Mouse (Mus musculus) cerebellum, adult 9-10 months (tissue): ENCODE results near the gene Pigs.

Source experiments
- DNase-seq: peaks from one replicate; pipeline ENCODE4 v3.0.0; 2022

The Pigs gene

GRCm38 (mm10) chr11:78341702-78342101 lies 13.5 kb downstream of the Pigs start:
- no peak for DNase-seq

DNA sequence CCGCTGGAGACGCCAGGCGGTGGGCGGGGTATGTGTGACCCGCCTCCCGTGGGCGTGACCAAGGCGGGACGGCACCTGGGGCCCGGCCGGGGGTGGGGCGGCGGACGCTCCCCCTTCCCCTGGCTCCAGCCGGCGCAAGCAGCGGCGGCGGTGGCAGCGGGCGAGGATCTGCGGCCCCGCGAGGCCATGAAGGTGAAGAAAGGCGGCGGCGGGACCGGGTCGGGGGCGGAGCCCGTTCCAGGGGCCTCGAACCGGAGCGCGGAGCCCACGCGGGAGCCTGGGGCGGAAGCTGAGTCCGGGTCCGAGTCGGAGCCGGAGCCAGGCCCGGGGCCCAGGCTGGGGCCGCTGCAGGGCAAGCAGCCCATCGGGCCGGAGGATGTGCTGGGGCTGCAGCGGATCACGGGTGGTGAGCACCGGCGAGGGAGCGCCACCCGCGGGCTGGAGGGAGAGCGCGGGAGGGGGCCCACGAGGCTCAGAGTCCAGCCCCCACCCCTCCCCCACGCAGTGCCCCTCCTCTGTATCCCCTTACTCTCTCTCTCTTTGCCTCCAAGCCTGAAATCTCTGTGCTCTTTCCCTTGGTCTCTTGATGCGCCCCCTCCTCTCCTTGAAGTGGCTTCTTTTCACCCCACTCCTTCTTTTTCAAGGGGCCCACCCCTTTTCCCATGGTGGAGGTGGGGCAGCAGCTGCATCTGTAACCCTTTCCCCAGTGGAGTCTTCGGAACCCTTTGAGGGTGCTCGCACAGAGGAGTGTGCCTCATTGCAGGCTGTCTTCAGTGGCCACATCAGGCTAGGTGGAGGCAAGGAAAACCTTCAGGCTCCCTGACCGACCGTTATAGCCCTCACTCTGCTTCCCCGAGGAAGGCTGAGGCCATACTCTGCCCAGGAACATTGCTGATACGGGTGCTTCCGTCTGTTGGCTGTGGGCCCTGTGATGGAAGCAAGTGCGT lies 15.4 kb downstream of the Pigs start, which contains the start of gene Unc119:
TSS of gene Unc119 (plus strand) at position 102 of the 947 bp plus-strand sequence.
- peak; percentile 76 for DNase-seq

DNA sequence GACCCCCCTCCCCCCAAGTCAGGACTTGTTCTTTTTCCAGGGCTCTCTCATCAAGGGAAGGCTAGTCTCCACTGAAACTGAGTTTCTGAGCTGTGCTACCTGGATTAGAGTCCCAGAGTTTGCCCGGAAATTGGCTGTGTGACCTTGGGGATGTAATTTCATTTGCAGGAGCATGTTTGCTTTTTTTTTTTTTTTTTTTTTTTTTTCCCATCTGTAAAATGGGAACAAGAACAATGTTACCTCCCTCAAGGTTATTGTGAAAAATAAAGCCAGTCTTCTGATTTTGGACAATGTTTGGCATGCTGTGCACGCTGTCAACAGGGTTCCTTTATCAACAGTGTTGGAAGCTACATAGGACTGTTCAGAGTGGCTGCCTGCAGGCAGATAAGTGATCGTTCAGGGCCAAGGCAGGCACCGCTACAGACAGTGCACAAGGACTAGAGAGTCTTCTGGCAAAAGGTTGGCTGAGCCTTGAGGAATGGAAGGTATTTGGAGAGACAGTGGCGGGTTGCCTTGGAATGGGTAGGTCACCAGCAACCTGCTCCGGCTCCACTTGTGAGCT lies 16.2 kb downstream of the Pigs start:
- DNase-seq: no peak

DNA sequence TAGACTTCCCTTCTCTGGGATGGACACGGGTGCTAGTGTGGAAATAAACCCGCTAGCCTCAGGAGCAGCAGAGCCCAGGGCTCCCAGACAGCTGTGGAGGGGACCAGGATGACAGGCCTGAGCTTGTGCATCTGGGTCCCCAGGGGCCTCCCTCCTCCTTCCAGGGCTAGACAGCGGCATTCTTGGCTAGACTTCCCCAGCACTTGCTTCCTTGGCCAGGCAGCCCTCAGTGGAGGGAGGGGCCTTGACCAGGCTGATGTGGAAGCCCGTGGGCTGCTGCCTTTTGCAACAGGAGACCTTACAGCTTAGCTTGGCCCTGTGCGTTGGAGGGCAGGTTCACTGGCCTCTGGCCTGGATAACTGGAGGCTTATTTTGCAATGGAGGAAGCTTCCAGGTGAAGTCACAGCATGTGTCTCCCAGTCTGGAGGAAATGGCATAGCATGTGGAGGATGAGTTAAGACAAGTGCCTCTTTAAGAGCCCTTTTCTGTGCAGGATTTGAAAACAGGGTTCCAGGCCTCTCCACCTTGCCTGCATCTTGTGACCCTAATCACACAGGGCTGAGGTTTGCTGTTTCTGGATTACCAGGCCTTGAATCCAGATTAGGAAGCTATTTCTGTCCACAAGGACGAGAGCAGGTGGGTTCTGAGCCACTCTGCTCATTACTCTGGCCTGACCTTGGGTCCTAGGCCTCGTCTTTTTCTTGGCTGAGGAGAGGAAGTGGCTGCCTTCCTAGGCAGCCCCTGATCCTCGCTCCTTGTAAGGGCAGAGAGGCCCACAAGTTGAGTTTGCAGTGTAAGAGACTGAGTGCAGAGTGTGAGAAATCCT lies 16.9 kb downstream of the Pigs start:
- peak; percentile 20 for DNase-seq

- DNase-seq: no peak
These were observed 17.6 kb downstream of the Pigs start for GRCm38 (mm10) chr11:78345801-78346200.

- DNase-seq: peak; percentile 26
These were observed 18.3 kb downstream of the Pigs start for GRCm38 (mm10) chr11:78346326-78347069.

GRCm38 (mm10) chr11:78347070-78347754 lies 19.0 kb downstream of the Pigs start:
- DNase-seq: peak; percentile 88

DNA sequence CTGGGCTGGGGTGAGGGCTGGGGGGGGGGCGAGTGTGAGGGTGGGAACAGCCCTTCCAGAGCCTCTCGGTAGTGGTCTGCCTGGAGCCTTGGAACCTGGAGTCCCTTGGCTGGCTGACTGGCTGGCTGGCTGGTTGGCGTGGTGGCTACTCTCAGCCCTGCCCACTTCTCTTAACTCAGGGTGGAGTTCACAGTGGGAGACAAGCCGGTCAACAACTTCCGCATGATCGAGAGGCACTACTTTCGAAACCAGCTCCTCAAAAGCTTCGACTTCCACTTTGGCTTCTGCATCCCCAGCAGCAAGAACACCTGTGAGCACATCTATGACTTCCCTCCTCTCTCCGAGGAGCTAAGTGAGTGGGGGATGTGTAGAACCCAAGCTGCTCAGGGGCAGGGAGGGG lies 19.7 kb downstream of the Pigs start:
- no peak for DNase-seq

DNA sequence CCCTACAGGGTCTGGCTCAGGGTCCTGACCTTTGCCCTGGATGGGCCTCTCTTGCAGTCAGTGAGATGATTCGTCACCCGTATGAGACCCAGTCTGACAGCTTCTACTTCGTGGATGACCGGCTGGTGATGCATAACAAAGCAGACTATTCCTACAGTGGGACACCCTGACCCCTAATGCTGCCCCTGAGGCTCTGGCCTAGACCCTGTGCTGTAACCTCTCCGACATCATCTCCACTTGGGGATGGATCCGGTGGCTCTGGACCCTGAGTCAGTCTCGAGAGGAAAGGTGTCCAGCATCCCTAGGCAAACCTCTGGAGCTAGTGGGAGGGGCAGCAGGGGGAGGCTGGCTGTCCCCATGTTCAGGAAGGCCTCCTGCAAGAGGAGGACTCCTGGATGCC lies 20.3 kb downstream of the Pigs start:
- no peak for DNase-seq

- DNase-seq: no peak
These were observed 21.5 kb downstream of the Pigs start for GRCm38 (mm10) chr11:78349441-78350358.

DNA sequence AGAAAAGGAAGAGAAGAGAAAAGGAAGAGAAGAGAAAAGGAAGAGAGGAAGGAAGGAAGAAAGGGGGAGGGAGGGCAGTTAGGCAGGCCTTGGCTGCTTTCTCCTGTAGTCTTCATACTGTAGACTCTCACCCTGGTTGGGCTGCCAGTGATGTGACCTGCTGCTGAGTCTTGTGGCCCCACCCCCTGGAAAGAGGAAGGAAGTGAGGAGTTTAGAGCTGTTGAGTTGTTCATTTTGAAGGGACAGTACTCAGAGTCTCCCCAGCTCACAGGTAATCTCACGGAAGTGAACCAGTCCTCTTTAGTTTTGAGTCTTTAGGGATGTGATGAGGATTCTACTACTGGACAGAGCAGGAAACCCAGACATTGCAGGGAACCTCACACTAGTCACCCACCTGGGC lies 24.9 kb downstream of the Pigs start:
- DNase-seq: no peak

- DNase-seq: no peak
These were observed 26.7 kb downstream of the Pigs start for GRCm38 (mm10) chr11:78354905-78355304.

DNA sequence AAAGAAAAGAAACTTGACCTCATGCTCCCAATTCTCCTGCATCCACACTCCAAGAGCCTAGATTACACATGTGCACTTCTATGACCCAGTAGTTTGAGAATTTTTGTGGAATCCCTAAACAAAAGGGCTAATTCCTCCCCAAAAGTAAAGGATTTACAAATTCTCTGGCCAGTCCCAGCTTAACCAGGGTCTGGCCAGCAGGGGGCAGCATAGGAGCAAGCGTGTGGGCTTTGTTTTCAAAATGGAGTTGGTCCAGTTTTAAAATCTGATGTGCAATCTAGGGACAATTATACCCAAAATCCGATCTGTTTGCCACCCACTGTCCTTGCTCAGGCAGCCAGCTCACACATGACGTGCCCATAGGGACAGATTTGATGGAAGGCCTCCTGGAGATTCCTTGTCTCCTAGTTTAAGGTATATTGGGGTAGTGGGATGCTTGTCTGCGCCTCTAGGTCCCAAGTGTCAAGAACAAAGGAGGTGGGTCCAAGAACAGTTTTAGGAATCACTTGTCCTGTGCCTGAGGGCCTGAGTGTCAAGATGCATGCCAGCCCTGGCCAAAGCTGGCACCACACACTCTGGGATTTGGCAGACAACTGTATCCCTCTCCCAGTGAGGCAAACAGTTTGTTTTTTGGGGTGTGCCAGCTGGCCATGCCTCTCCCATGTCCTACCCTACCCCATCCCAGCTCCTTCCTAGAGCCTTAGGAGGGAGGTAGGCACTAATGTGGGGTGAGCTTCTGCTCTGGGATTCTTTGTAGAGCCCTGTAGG lies 27.4 kb downstream of the Pigs start:
- DNase-seq: peak; percentile 61

DNA sequence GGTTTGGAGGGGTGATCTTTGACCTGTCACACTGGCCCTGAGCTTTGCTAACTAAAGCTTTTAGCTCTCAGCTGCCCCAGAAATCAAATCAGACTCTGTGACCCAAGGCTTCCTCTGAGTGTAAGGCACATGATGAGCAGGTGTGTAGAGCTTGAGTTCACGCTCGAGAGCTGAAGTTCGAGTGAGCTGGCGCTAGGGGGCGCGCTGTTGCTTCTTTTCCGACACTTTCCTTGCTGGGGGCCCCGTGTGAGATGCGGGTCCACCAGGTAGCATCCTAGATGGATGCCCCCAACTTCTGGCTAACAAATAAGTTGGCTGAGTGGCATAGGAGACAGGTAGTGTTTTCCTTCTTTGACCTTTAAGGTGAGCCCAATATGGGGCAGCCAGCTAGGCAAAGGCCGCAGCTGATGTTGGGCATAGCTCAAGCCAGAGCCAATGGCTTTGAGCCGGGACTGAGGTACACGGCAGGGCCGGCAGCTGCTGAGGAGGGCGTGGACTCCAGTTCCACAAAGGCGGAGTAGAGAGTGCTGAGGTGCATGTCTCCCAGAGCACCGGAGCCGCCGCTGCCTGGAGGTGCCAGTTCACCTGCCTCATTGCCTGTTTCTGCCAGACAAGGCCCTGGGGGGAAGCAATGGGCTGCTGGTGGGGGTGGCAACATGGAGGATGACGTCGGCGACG lies 30.3 kb downstream of the Pigs start:
- DNase-seq: no peak

DNA sequence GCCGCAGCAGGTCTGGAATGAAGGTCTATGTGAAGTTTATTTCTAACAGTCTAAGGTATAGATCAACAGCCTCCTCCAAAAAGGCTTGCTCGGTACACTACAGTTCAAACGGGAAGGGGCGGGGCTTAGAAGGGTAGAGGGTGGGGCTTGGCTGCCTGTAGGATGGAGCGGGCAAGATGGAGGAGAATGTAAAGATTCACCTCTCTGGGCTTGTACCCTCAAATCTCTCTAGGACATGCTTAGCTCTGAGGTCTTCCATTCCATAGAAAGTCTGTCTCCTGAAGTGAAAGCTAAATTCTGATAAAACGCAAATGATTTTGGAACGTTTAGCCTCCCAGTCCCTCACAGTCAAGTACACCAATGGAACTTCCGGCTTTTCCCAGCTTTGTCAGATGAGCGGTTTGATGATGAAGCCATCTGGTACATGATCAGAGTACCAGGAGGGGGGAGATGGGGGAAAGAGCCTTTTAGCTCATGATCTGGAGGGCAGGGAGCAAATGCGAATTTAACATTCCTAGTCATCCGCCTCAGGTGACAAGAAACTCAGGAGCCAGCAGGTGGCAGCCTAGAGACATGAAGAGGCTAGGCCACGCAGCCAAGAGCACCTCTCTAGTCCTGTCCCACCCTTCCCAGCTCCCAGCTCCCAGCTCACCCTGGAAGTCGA lies 32.0 kb downstream of the Pigs start:
- peak; percentile 75 for DNase-seq

DNA sequence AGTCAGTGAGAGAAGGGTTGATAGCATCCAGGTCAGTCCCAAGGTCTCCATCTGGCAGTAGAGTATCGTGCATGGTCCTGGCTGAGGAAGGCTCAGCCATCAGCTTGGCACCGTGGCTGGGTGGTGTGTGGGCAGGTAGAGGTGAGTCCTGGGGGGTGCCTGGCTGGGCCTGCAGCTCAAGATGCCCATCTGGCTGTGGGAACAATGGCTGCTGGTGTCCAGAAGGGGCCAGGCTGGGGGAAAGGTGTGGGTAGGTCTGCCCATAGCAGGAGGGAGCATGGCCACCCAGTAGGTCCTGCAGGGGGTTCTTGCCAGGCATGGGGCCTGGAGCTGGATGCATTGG lies 32.5 kb downstream of the Pigs start:
- DNase-seq: no peak

- DNase-seq: no peak
These were observed 35.2 kb downstream of the Pigs start for GRCm38 (mm10) chr11:78363309-78364007.

DNA sequence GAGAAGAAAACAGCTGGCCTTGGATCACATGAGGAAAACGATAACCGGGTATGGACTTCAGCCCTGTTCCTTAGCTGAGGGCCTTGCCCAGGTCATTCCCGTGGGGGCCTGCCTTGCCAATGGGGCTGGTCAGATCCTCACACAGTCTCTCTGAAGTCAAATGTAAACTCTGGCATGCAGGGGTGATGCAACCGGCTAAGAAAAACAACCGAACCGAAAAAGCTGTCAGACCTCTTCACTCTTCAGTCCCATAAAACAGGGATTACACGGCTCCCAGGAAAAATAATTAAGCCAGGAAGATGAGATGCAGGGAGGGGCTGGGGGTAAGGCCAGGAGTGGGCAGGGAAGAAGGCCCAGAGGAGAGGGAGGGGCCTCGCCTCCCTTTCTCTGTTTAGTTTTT lies 35.9 kb downstream of the Pigs start:
- DNase-seq: no peak
